Mouse (Mus musculus) lung, postnatal 10 days (tissue): ENCODE data around the gene Mboat7.

ENCODE experiments used
- DNase-seq: peaks from one replicate; pipeline ENCODE4 v3.0.0; 2021

Mboat7 gene

DNA sequence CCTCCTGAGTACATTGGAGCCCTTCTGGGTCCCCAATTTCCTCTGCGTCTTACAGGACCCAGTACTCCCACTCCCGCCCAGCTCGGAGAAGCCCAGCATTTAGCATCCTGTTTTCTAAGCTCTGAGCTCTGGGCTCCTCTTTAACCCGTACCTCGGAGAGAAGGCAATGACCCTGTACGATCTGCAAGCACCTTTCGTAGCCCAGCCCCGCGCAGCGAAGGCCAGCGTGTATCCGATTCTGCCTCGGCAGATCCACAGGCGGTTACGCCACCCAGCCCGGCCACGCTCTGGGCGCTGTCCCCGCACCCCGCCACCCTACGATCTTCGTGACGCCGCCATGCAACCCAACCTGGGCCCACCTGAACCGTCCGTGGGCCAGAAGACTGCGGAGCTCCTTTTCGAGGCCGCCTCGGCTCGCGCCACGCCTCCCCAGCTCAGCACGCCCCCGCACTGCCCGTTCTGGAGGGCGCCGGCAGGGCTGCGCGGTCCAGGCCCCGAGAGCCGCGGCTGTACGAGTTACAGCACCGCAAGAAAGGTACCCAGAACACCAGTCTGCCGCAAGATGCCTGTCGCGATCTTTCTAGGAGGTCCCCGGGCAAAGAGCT, 839 bp downstream of the Mboat7 start, which contains the start of gene Tsen34:
Gene Tsen34, plus strand, starts transcription at position 482 of the 605 bp plus-strand sequence.
- no peak for DNase-seq

DNA sequence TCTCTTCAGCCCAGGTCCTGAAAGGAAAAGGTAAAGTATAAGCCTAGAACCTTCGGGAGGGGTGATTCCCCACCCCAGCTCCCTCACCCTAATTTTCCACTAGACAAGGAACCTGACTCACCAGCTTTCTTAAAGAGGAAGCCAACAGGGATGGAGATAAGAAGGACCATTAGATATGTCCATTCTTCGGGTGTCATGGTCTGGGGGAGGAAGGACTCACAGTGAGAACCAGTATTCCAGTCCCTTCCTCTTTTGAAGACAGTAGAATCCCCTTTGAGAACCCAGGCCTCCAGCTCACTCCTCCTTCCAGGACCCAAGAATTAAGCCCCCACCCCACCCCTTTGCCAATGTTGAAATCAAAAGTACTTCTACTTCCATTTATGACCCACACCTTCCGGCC, 1.4 kb downstream of the Mboat7 start:
- DNase-seq, result no peak

DNA sequence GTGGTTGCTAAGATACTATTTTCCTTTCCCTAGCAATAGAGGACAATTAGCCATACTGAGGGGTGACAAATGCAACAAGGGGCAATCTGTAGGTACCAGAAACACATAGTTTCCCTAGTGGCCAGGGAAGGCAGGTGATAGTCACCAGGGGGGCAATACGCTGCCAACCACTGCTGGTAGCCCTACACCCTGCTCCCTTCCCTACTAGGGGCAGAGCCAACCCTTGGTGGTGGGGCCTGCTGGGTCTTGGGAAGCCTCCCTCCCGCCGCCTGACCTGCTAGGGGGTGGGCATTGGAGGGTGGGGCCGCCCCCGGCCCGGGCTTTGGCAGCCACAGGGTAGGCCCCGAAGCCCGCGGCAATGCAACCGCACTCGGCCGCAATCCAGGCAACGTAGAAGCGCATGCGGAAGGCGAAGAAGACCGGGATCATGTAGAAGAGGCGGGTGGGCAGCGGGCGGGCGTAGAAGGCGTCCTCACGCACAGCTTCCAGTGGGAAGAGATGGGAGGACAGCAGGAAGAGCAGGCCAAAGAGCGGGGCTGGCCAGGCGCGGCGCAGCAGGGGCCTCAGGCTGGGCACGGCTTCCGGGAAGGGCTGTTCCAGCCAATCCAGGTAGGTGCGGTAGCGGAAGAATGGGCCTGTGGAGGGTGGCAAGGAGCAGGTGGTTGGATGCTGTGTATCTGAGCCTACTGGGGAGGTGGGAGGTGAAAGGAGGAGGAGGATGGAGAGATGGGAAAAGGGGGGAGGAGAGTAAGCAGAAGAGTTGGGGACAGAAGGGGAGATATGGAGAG, 7.7 kb downstream of the Mboat7 start:
- no peak for DNase-seq

DNA sequence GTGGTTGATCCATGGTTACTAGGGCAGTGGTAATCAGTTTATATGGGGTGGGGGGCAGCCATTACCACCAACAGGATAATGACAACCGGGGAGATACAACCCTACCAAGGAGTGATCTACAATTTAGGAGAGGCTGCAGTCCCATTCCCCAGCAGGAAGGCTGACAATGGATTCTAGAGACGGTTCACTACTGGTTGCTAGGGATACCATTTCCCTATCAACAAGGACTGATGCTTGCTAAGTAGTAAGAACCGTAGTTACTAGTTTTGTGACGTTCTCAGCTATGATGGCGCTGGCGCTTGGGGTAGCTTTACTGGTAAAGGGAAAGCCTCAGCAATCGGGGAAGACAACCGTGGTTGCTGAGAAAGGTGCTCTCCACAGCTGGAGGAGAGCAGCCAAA, 8.6 kb downstream of the Mboat7 start:
- DNase-seq, result no peak

GRCm38 (mm10) chr7:3683908-3684550, 9.3 kb downstream of the Mboat7 start:
- no peak for DNase-seq

- peak; percentile 62 for DNase-seq
These were observed 16.0 kb downstream of the Mboat7 start, which contains the start of gene Tmc4 for GRCm38 (mm10) chr7:3677342-3677741. Tmc4 (minus strand) TSS chr7:3677553.

- DNase-seq, result no peak
These were observed 17.0 kb downstream of the Mboat7 start for GRCm38 (mm10) chr7:3676371-3676770.

DNA sequence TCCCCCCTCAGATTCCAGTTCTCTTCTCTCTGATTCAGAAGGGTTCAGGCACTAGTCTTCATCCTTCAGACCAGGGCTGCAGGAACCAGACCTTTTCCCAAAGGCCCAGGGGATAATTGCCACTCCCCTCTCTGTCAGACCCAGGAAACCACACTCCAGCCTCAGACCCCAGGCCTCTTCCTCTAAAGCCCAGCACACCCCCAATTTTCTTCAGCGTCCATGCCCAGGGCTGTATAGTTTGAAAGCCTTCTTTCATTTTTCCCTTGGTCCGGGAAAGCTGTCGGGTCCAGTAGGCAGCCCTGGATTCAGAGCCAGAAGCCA, 18.1 kb downstream of the Mboat7 start:
- DNase-seq, result no peak

GRCm38 (mm10) chr7:3674507-3675227, 18.7 kb downstream of the Mboat7 start:
- peak; percentile 91 for DNase-seq

GRCm38 (mm10) chr7:3666921-3667391, 26.4 kb downstream of the Mboat7 start:
- peak; percentile 47 for DNase-seq

GRCm38 (mm10) chr7:3665215-3666114, 27.9 kb downstream of the Mboat7 start, which contains the start of gene Leng1:
Leng1 (minus strand) TSS chr7:3665840.
- peak; percentile 99 for DNase-seq

GRCm38 (mm10) chr7:3664524-3665214, 28.7 kb downstream of the Mboat7 start:
- DNase-seq, result peak; percentile 34

DNA sequence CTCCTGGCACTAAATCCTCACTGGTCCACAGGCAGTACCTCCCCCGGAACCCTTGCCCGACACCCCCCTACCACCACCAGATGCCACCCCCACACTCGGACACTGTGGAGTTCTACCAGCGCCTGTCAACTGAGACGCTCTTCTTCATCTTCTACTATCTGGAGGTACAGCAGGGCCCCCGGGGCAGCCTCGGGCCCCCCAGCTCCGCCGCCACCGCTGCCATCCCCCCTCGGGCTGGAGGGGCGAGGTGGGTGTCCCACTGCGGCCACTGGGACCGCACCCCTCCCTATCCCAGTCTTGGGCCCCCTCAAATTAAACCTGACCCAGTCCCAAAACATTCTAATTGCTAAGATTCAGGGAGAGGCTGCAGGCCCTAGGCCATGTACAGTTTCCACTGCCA, 34.7 kb downstream of the Mboat7 start:
- no peak for DNase-seq

DNA sequence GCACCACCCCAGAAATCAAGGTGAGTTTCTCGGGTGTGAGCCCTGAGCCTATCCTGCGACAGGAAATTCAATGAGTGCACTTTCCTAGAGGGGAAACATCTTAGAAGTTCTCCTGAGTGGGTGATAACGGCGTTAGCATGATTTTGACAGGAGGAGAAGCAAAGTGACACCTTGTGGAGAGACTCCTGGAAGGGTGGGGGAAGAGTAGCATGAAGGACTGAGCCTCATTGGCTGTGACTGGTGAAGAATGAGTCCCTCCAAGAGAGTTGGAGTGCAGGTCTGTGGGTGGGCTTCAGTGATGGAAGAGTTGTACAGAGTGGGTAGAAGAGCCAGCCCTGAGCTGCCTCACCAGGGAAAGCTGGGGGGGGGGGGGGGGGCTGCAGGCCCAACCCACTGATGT, 36.4 kb downstream of the Mboat7 start:
- no peak for DNase-seq

DNA sequence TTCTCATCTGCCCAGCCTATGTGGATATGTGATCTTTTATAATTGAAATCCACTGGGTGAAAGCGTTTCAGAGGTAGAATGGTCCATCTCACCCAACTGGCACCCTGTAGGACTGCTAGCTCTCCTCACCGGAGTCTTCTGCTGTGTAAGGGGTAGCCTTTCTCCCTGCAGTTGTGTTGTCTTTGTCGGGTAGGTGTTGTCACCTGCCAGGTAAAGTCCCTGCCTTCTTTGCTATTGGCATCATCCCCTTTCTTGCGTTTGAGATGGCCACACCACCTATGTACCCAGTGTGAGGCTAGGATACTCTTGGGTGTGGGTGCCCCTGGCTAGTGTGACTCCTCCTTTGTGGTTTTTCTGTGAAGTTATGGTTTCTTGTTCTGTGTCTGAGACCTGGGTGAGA, 46.7 kb downstream of the Mboat7 start:
- DNase-seq, result no peak

GRCm38 (mm10) chr7:3646188-3646587, 47.1 kb downstream of the Mboat7 start:
- no peak for DNase-seq

DNA sequence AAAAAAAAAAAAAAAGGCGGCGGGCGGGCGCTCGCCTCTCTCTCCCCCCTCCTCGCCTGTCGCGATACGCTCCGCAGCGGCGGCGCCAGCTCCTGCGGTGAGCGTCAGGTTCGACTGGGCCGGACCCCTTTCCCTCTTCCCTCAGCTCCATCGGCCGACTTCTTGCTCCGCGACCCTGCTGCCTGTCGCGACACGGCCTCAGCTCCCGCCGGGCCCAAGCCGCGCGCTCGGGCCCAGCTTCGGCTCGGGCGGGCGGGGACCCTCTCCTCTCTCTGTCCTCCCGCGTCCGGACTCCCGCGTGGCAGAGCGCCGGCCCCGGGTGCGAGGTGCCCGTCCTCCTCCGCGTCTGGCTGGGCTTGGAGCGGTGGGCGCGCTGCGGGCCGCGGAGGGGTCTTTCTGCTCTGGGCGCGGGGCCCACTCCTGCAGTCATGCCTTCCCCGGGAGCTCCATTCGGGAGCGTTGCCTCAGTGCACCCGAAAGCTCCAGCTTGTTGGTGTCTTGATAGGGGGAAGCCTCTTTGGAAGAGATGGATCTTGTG, 47.8 kb downstream of the Mboat7 start:
- DNase-seq, result no peak

GRCm38 (mm10) chr7:3644672-3645487, 48.4 kb downstream of the Mboat7 start, which contains the start of gene Cnot3:
Cnot3 (plus strand) TSS chr7:3645268.
- peak; percentile 99 for DNase-seq

GRCm38 (mm10) chr7:3644348-3644671, 49.0 kb downstream of the Mboat7 start:
- no peak for DNase-seq

GRCm38 (mm10) chr7:3643843-3644242, 49.5 kb downstream of the Mboat7 start:
- no peak for DNase-seq
